In genomic region chr11:70084563-70084962, GRCm38 (mm10) we compare ENCODE assay signal across 14 mouse cellular contexts. TPM values are rescaled to one million over a fixed set of nuclear protein-coding genes. Genes with fewer than 3 reads are reported as not detected.
DNase-seq lines count a peak whose midpoint lies in the region; ATAC-seq lines count a peak whose summit lies in the region.
"Had no signal": no experiment of that assay in that cellular context is flagged by ENCODE, and none has a peak within 500 bp of the region (broad histone marks: within the 10 kb centered on the region; RNA-seq: fewer than 3 reads in every experiment).

No protein-coding gene starts in this region.

- ATAC-seq in intestine, embryonic 15.5 days = no peak
- ATAC-seq: inflammation-experienced regulatory T-cells, adult 6 months had no signal

- no peak overlapping the region for H3K27ac ChIP-seq in intestine, embryonic 15.5 days
- H3K27ac ChIP-seq: kidney, postnatal 0 days; limb, embryonic 13.5 days had no signal

- no peaks in the 10 kb centered on the region for H3K9me3 ChIP-seq in intestine, embryonic 15.5 days
- H3K9me3 ChIP-seq: limb, embryonic 13.5 days had no signal

- H3K4me1 ChIP-seq in intestine, embryonic 15.5 days (replicated peaks) = no peaks in the 10 kb centered on the region

- no peak overlapping the region for H3K4me3 ChIP-seq in intestine, embryonic 15.5 days (replicated peaks)
- H3K4me3 ChIP-seq: limb, embryonic 13.5 days had no signal

- H3K36me3 ChIP-seq in intestine, embryonic 15.5 days = no peaks in the 10 kb centered on the region
- H3K36me3 ChIP-seq: limb, embryonic 13.5 days had no signal

- no peak overlapping the region for H3K9ac ChIP-seq in intestine, embryonic 15.5 days
- H3K9ac ChIP-seq: limb, embryonic 13.5 days had no signal

- H3K27me3 ChIP-seq in intestine, embryonic 15.5 days (replicated peaks) = no peaks in the 10 kb centered on the region
- H3K27me3 ChIP-seq: limb, embryonic 13.5 days had no signal

- no peak overlapping the region for H3K4me2 ChIP-seq in intestine, embryonic 15.5 days (replicated peaks)
- H3K4me2 ChIP-seq: limb, embryonic 13.5 days had no signal

- 81% methylated on average over 8 of the region's 8 CpGs for WGBS in intestine, embryonic 15.5 days

- DNase-seq in layer of hippocampus, adult 11-12 months (ENCODE audit: low spot score) = peak; percentile 14
- no peak for DNase-seq in layer of hippocampus, adult 9-10 months (ENCODE audit: low spot score)
- DNase-seq in A20 (ENCODE audit: low read depth, low spot score) = peak; percentile 30
- peak; percentile 12 for DNase-seq in ES-CJ7 (ENCODE audit: low read depth, low spot score)
- peak; percentile 21 for DNase-seq in induced T-regulatory cell, adult 2 months (ENCODE audit: low read depth)
- DNase-seq in retina, postnatal 1 day = no peak
- no peak for DNase-seq in cerebellum, adult 18-20 months
- DNase-seq: cerebellum, adult 8-10 months; right cerebral cortex, postnatal 14 days had no signal

RNA-seq across cellular contexts. Expression of gene Asgr2, which starts 7.9 kb away (rescaled TPM):
- polyA plus RNA-seq in intestine, embryonic 15.5 days (2015; fragmentation: Nextera tagmentation; extraction: Ambion mirVana) = 0.21 and 0.43 TPM in 2 replicates
- polyA plus RNA-seq: inflammation-experienced regulatory T-cells, adult 6 months; limb, embryonic 13.5 days had no signal

RNA-seq across cellular contexts. Expression of gene Asgr1, which starts 30.7 kb away (rescaled TPM):
- polyA plus RNA-seq in intestine, embryonic 15.5 days (2015; fragmentation: Nextera tagmentation; extraction: Ambion mirVana) = 0.19 and 0.56 TPM in 2 replicates
- polyA plus RNA-seq: inflammation-experienced regulatory T-cells, adult 6 months; stomach, embryonic 14.5 days had no signal

RNA-seq across cellular contexts. Expression of gene Mgl2, which starts 45.6 kb away (rescaled TPM):
- polyA plus RNA-seq in intestine, embryonic 15.5 days (2015; fragmentation: Nextera tagmentation; extraction: Ambion mirVana) = 0.72 and 0.80 TPM in 2 replicates
- polyA plus RNA-seq: inflammation-experienced regulatory T-cells, adult 6 months had no signal

Comparison
In these comparisons a context has a peak if more than half of its experiments do, and no peak if none do; other contexts are left out.
1. DNase-seq: peak in layer of hippocampus, adult 11-12 months (single experiment), A20 (single experiment), ES-CJ7 (single experiment) and induced T-regulatory cell, adult 2 months (single experiment); none in layer of hippocampus, adult 9-10 months (single experiment), retina, postnatal 1 day (single experiment) and cerebellum, adult 18-20 months (0 of 2).